9 mouse cellular contexts compared by ENCODE assay signal in genomic region chr9:66276697-66277385, GRCm38 (mm10).
DNase-seq lines count a peak whose midpoint lies in the region; ATAC-seq and TF ChIP-seq lines count a peak whose summit lies in the region.
"Had no signal": no experiment of that assay in that cellular context is flagged by ENCODE, and none has a peak within 500 bp of the region (broad histone marks: within the 10 kb centered on the region; RNA-seq: fewer than 3 reads in every experiment).

No protein-coding gene starts in this region.

- no peak overlapping the region for H3K9ac ChIP-seq in forebrain, embryonic 14.5 days (ENCODE audit: low read length)
- no peak overlapping the region for H3K9ac ChIP-seq in intestine, embryonic 14.5 days (ENCODE audit: low read length)
- H3K9ac ChIP-seq in liver, embryonic 14.5 days (replicated peaks): no peak overlapping the region; the same call in 1 of the 2 replicates
- no peak overlapping the region for H3K9ac ChIP-seq in stomach, embryonic 14.5 days (replicated peaks; ENCODE audit: low read depth, low read length)

- H3K4me1 ChIP-seq in forebrain, embryonic 14.5 days (ENCODE audit: control insufficient read depth, insufficient read depth, low read length): peaks cover 15% of the 10 kb centered on the region
- H3K4me1 ChIP-seq in intestine, embryonic 14.5 days (replicated peaks; ENCODE audit: control insufficient read depth, insufficient read depth, low read length): peaks cover 30% of the 10 kb centered on the region
- H3K4me1 ChIP-seq in liver, embryonic 14.5 days (replicated peaks; ENCODE audit: control insufficient read depth in 2 of 2, insufficient read depth in 2 of 2, low read length in 1 of 2): peaks cover 10 to 27% of the 10 kb centered on the region in 2 experiments
- H3K4me1 ChIP-seq in stomach, embryonic 14.5 days (ENCODE audit: control insufficient read depth, insufficient read depth, low read length): peaks cover 18% of the 10 kb centered on the region

- no peaks in the 10 kb centered on the region for H3K9me3 ChIP-seq in forebrain, embryonic 14.5 days (replicated peaks; ENCODE audit: control insufficient read depth, low read length)
- no peaks in the 10 kb centered on the region for H3K9me3 ChIP-seq in intestine, embryonic 14.5 days (ENCODE audit: control insufficient read depth, low read length)
- H3K9me3 ChIP-seq in liver, embryonic 14.5 days (ENCODE audit: control insufficient read depth, low read length): no peaks in the 10 kb centered on the region
- H3K9me3 ChIP-seq in stomach, embryonic 14.5 days (ENCODE audit: control insufficient read depth, low read depth, low read length): no peaks in the 10 kb centered on the region

- no peak overlapping the region for H3K27ac ChIP-seq in forebrain, embryonic 14.5 days (ENCODE audit: low read depth, low read length)
- peak overlapping the region; percentile 39; the same call in 1 of the 2 replicates for H3K27ac ChIP-seq in intestine, embryonic 14.5 days (ENCODE audit: low read depth)
- no peak overlapping the region for H3K27ac ChIP-seq in liver, embryonic 14.5 days
- peak overlapping the region; percentile 71; the same call in 1 of the 2 replicates for H3K27ac ChIP-seq in stomach, embryonic 14.5 days (ENCODE audit: low read length)

- H3K27me3 ChIP-seq in C2C12 (ENCODE audit: control insufficient read depth, insufficient read depth, insufficient read length): no peaks in the 10 kb centered on the region
- no peaks in the 10 kb centered on the region for H3K27me3 ChIP-seq in forebrain, embryonic 14.5 days (replicated peaks; ENCODE audit: control insufficient read depth, insufficient read depth, low read length)
- no peaks in the 10 kb centered on the region for H3K27me3 ChIP-seq in intestine, embryonic 14.5 days (replicated peaks; ENCODE audit: control insufficient read depth, insufficient read depth, low read length)
- no peaks in the 10 kb centered on the region; the same call in 1 of the 2 replicates for H3K27me3 ChIP-seq in liver, embryonic 14.5 days (ENCODE audit: control insufficient read depth, insufficient read depth, low read length)
- H3K27me3 ChIP-seq in stomach, embryonic 14.5 days (ENCODE audit: control insufficient read depth, insufficient read depth, low read length): no peaks in the 10 kb centered on the region

- no peak overlapping the region for H3ac ChIP-seq in C2C12 (ENCODE audit: control insufficient read depth, insufficient read length, low read depth)

- no peaks in the 10 kb centered on the region for H3K79me2 ChIP-seq in C2C12 (ENCODE audit: control insufficient read depth, insufficient read depth)

- no peak for TF ChIP-seq CTCF in C2C12 (IDR thresholded peaks at IDR 0.05; ENCODE audit: control insufficient read depth, insufficient read depth, insufficient read length)
- TF ChIP-seq CTCF in liver, embryonic 14.5 days (IDR thresholded peaks at IDR 0.05; ENCODE audit: low read depth): no peak

- ATAC-seq in forebrain, embryonic 14.5 days: no peak
- ATAC-seq in intestine, embryonic 14.5 days (replicated peaks; ENCODE audit: low FRiP score, low TSS enrichment, low read depth): peak; percentile 52; the same call in 1 of the 2 replicates
- ATAC-seq in liver, embryonic 14.5 days (ENCODE audit: insufficient read depth): peak; percentile 87
- peak; percentile 63; the same call in 1 of the 2 replicates for ATAC-seq in stomach, embryonic 14.5 days (ENCODE audit: insufficient number of reproducible peaks, insufficient read depth, low FRiP score, low read depth)
- no peak for ATAC-seq in monocyte, adult 5-6 weeks (replicated peaks; ENCODE audit: insufficient number of reproducible peaks, low FRiP score, low TSS enrichment, poor library complexity, severe bottlenecking)

- H3K4me3 ChIP-seq in C2C12 (ENCODE audit: insufficient read depth, poor library complexity, severe bottlenecking): no peak overlapping the region
- H3K4me3 ChIP-seq in forebrain, embryonic 14.5 days (ENCODE audit: low read depth, low read length): no peak overlapping the region
- H3K4me3 ChIP-seq in intestine, embryonic 14.5 days (ENCODE audit: low read depth, low read length): no peak overlapping the region
- H3K4me3 ChIP-seq in liver, embryonic 14.5 days (ENCODE audit: insufficient read depth in 1 of 2, low read depth in 2 of 2, low read length in 2 of 2): no peak overlapping the region
- H3K4me3 ChIP-seq in stomach, embryonic 14.5 days (ENCODE audit: low read depth, low read length): no peak overlapping the region
- H3K4me3 ChIP-seq: erythroblast, embryonic 14.5 days had no signal

- TF ChIP-seq EP300 in liver, embryonic 14.5 days (IDR thresholded peaks at IDR 0.05; ENCODE audit: low read depth): peak; percentile 53

- no peaks in the 10 kb centered on the region for H3K79me3 ChIP-seq in C2C12 (ENCODE audit: low read depth)

- H3K4me2 ChIP-seq in forebrain, embryonic 14.5 days (ENCODE audit: low read length): no peak overlapping the region
- no peak overlapping the region for H3K4me2 ChIP-seq in intestine, embryonic 14.5 days (ENCODE audit: low read length)
- peak overlapping the region; percentile 26 for H3K4me2 ChIP-seq in liver, embryonic 14.5 days (ENCODE audit: low read depth)
- no peak overlapping the region for H3K4me2 ChIP-seq in stomach, embryonic 14.5 days (replicated peaks; ENCODE audit: low read depth, low read length)

- peak; percentile 18 to 33 for DNase-seq in adrenal gland, adult 18-20 months (ENCODE audit: low spot score in 2 of 2)
- DNase-seq in forebrain, embryonic 14.5 days (ENCODE audit: low spot score): peak; percentile 4
- peak; percentile 60 for DNase-seq in intestine, embryonic 14.5 days (ENCODE audit: low spot score)
- peak; percentile 43 to 49 (median 47) for DNase-seq in liver, embryonic 14.5 days (ENCODE audit: low read depth in 3 of 3, low spot score in 3 of 3)
- no peak for DNase-seq in left cerebral cortex, adult 11 months (ENCODE audit: low spot score)

- no peaks in the 10 kb centered on the region for H3K36me3 ChIP-seq in C2C12 (ENCODE audit: control insufficient read depth, insufficient read depth)
- no peaks in the 10 kb centered on the region for H3K36me3 ChIP-seq in forebrain, embryonic 14.5 days (ENCODE audit: control insufficient read depth, insufficient read depth, low read length)
- H3K36me3 ChIP-seq in intestine, embryonic 14.5 days (ENCODE audit: control insufficient read depth, insufficient read depth, low read length): no peaks in the 10 kb centered on the region
- no peaks in the 10 kb centered on the region for H3K36me3 ChIP-seq in liver, embryonic 14.5 days (replicated peaks; ENCODE audit: control insufficient read depth, insufficient read depth, low read depth)
- H3K36me3 ChIP-seq in stomach, embryonic 14.5 days (ENCODE audit: control insufficient read depth, insufficient read depth, low read length): no peaks in the 10 kb centered on the region

- 32% methylated on average over 14 of the region's 14 CpGs for WGBS in forebrain, embryonic 14.5 days
- 15% methylated on average over 14 of the region's 14 CpGs for WGBS in intestine, embryonic 14.5 days
- 7% methylated on average over 14 of the region's 14 CpGs for WGBS in liver, embryonic 14.5 days (ENCODE audit: insufficient replicate concordance)
- 22% methylated on average over 14 of the region's 14 CpGs for WGBS in stomach, embryonic 14.5 days

TF ChIP-seq in C2C12, 6 proteins besides CTCF, POLR2A, EP300 and RAD21:
- TF ChIP-seq FOSL1 (IDR thresholded peaks at IDR 0.05; ENCODE audit: insufficient read depth, low read length, poor library complexity, severe bottlenecking): peak; percentile 50
- TF ChIP-seq MYOD1 (IDR thresholded peaks at IDR 0.05; ENCODE audit: control insufficient read depth, insufficient read length, low read depth): peak; percentile 97
- TF ChIP-seq USF1 (IDR thresholded peaks at IDR 0.05; ENCODE audit: low read depth): no peak
- TF ChIP-seq MYOG (IDR thresholded peaks at IDR 0.05; ENCODE audit: control insufficient read depth, extremely low read depth, insufficient read length): no peak
- peak; percentile 21 for TF ChIP-seq MAX (IDR thresholded peaks at IDR 0.05)
- no peak for TF ChIP-seq CEBPB (IDR thresholded peaks at IDR 0.05; ENCODE audit: low read depth)

Comparison
In these comparisons a context has a peak if more than half of its experiments do, and no peak if none do; other contexts are left out.
1. ATAC-seq: peak in intestine, embryonic 14.5 days (single experiment), liver, embryonic 14.5 days (single experiment) and stomach, embryonic 14.5 days (single experiment); none in forebrain, embryonic 14.5 days (single experiment) and monocyte, adult 5-6 weeks (single experiment).
2. H3K27ac ChIP-seq: peak in intestine, embryonic 14.5 days (single experiment) and stomach, embryonic 14.5 days (single experiment); none in forebrain, embryonic 14.5 days (single experiment) and liver, embryonic 14.5 days (single experiment).